Mouse (Mus musculus) kidney, embryonic 14.5 days (tissue): ENCODE data around the gene Vsnl1. TPM values are rescaled to one million over a fixed set of nuclear protein-coding genes. Genes with fewer than 3 reads are reported as not detected.

Experiments used
- ATAC-seq: fragments of 200-750 bp; cut with Nextera tagmentation; 2 replicates; pipeline ENCODE4 v1.8.0; 2017; ENCODE audit warnings: moderate number of reproducible peaks, mild to moderate bottlenecking, moderate TSS enrichment, moderate library complexity; ENCODE audit not compliant: low FRiP score, low TSS enrichment
- H3K27ac ChIP-seq: fragments of 300-500 bp; sonication (generic); 2 replicates; pipeline ENCODE4 v1.5.1; 2014; ENCODE audit warnings: low read depth, mild to moderate bottlenecking, low read length, moderate library complexity, mixed read lengths
- H3K27me3 ChIP-seq: fragments of 300-500 bp; sonication (generic); 2 replicates; pipeline ENCODE4 v1.6.1; 2014; ENCODE audit warnings: mild to moderate bottlenecking, low read length; ENCODE audit not compliant: control insufficient read depth, insufficient read depth
- H3K36me3 ChIP-seq: fragments of 300-500 bp; sonication (generic); 2 replicates; pipeline ENCODE4 v1.6.1; 2014; ENCODE audit warnings: low read length, mixed read lengths; ENCODE audit not compliant: control insufficient read depth, insufficient read depth
- H3K4me1 ChIP-seq: fragments of 300-500 bp; sonication (generic); 2 replicates; pipeline ENCODE4 v1.6.1; 2014; ENCODE audit warnings: low read length, mixed read lengths; ENCODE audit not compliant: control insufficient read depth, insufficient read depth
- H3K4me2 ChIP-seq: fragments of 300-500 bp; sonication (generic); replicated peaks from 2 replicates; pipeline ENCODE4 v1.6.1; 2014; ENCODE audit warnings: low read depth, mild to moderate bottlenecking, low read length
- H3K4me3 ChIP-seq: fragments of 300-500 bp; sonication (generic); 2 replicates; pipeline ENCODE4 v1.5.1; 2014; ENCODE audit warnings: mild to moderate bottlenecking, low read length
- H3K9ac ChIP-seq: fragments of 300-500 bp; sonication (generic); 2 replicates; pipeline ENCODE4 v1.6.1; 2014; ENCODE audit warnings: low read depth, mild to moderate bottlenecking, low read length, moderate library complexity
- H3K9me3 ChIP-seq: fragments of 300-500 bp; sonication (generic); 2 replicates; pipeline ENCODE4 v1.6.1; 2016; ENCODE audit warnings: low read length; ENCODE audit not compliant: control insufficient read depth
- WGBS: fragments of 180-500 bp; shearing (Covaris S2); extraction: QIAGEN DNeasy Blood & Tissue Kit; methylation state at CpG from one replicate; pipeline ENCODE4 v1.1.7; 2014; 5-methylcytosine and 5-hydroxymethylcytosine counted together
- polyA plus RNA-seq: library from polyadenylated mRNA; unstranded; fragments of >200 nt; fragmentation: Nextera tagmentation; extraction: Ambion mirVana; gene quantifications from 2 replicates; pipeline ENCODE4 v1.2.1, GENCODE M21; 2014

Vsnl1 gene
- 1.9 and 2.8 TPM in 2 replicates for polyA plus RNA-seq

- peaks cover 13% of the 10 kb centered on the region for H3K27me3 ChIP-seq
- peak; percentile 96 for ATAC-seq
- peak within 1 kb of the TSS; percentile 69 for H3K4me2 ChIP-seq
- no peaks in the 10 kb centered on the region for H3K9me3 ChIP-seq
- H3K27ac ChIP-seq, result no peak within 1 kb of the TSS
- peak within 1 kb of the TSS; percentile 29; the same call in 1 of the 2 replicates for H3K9ac ChIP-seq
- 2% methylated on average over 34 of the region's 34 CpGs for WGBS
- peak within 1 kb of the TSS; percentile 39 for H3K4me3 ChIP-seq
- H3K36me3 ChIP-seq, result no peaks in the 10 kb centered on the region
- no peaks in the 10 kb centered on the region for H3K4me1 ChIP-seq
Observed at GRCm38 (mm10) chr12:11436497-11437265, at the start of gene Vsnl1. TSS of gene Vsnl1 (minus strand) at chr12:11436613.

GRCm38 (mm10) chr12:11456632-11457031, 20.2 kb upstream of the Vsnl1 start:
- H3K36me3 ChIP-seq, result no peaks in the 10 kb centered on the region
- 76% methylated on average over 4 of the region's 4 CpGs for WGBS
- no peak overlapping the region for H3K4me3 ChIP-seq
- no peaks in the 10 kb centered on the region for H3K9me3 ChIP-seq
- H3K4me2 ChIP-seq, result peak overlapping the region; percentile 94
- H3K27me3 ChIP-seq, result peaks cover 8% of the 10 kb centered on the region; the same call in 1 of the 2 replicates
- H3K4me1 ChIP-seq, result no peaks in the 10 kb centered on the region
- ATAC-seq, result no peak
- H3K9ac ChIP-seq, result no peak overlapping the region
- no peak overlapping the region for H3K27ac ChIP-seq

- Histone ChIP-seq H3K9ac (peak overlapping the region; percentile 53; the same call in 1 of the 2 replicates), H3K27ac (no peak overlapping the region), H3K4me3 (peak overlapping the region; percentile 53), H3K4me1 (no peaks in the 10 kb centered on the region), H3K36me3 (no peaks in the 10 kb centered on the region), H3K27me3 (peaks cover 8% of the 10 kb centered on the region; the same call in 1 of the 2 replicates), H3K9me3 (no peaks in the 10 kb centered on the region), H3K4me2 (peak overlapping the region; percentile 94)
- peak; percentile 79; the same call in 1 of the 2 replicates for ATAC-seq
- WGBS, result 3% methylated on average over 11 of the region's 11 CpGs
Observed at GRCm38 (mm10) chr12:11456213-11456612, 19.8 kb upstream of the Vsnl1 start.

GRCm38 (mm10) chr12:11455549-11456194, 19.3 kb upstream of the Vsnl1 start, which contains the start of gene Rad51ap2:
TSS of gene Rad51ap2 (plus strand) at chr12:11456079.
- Histone ChIP-seq H3K4me3 (peak within 1 kb of the TSS; percentile 53), H3K9ac (peak within 1 kb of the TSS; percentile 53; the same call in 1 of the 2 replicates), H3K27me3 (peaks cover 8% of the 10 kb centered on the region; the same call in 1 of the 2 replicates), H3K36me3 (no peaks in the 10 kb centered on the region), H3K9me3 (no peaks in the 10 kb centered on the region), H3K4me2 (peak within 1 kb of the TSS; percentile 94), H3K27ac (no peak within 1 kb of the TSS), H3K4me1 (no peaks in the 10 kb centered on the region)
- under 1% methylated on average over 40 of the region's 40 CpGs for WGBS
- ATAC-seq, result peak; percentile 100

GRCm38 (mm10) chr12:11454146-11454545, 17.7 kb upstream of the Vsnl1 start:
- Histone ChIP-seq H3K9ac (no peak overlapping the region), H3K4me2 (no peak overlapping the region), H3K4me1 (no peaks in the 10 kb centered on the region), H3K4me3 (no peak overlapping the region), H3K27me3 (peaks cover 8% of the 10 kb centered on the region; the same call in 1 of the 2 replicates), H3K36me3 (no peaks in the 10 kb centered on the region), H3K9me3 (no peaks in the 10 kb centered on the region), H3K27ac (no peak overlapping the region)
- 65% methylated on average over 5 of the region's 5 CpGs for WGBS
- ATAC-seq, result no peak

GRCm38 (mm10) chr12:11437907-11438447, 1.6 kb upstream of the Vsnl1 start:
- Histone ChIP-seq H3K36me3 (no peaks in the 10 kb centered on the region), H3K27ac (no peak overlapping the region), H3K9ac (no peak overlapping the region), H3K4me2 (peak overlapping the region; percentile 69), H3K9me3 (no peaks in the 10 kb centered on the region), H3K4me3 (peak overlapping the region; percentile 18; the same call in 1 of the 2 replicates), H3K4me1 (no peaks in the 10 kb centered on the region), H3K27me3 (peaks cover 13% of the 10 kb centered on the region)
- 32% methylated on average over 23 of the region's 23 CpGs for WGBS
- peak; percentile 45 for ATAC-seq

- H3K27me3 ChIP-seq, result peaks cover 13% of the 10 kb centered on the region
- H3K9ac ChIP-seq, result no peak overlapping the region
- peak overlapping the region; percentile 69 for H3K4me2 ChIP-seq
- no peaks in the 10 kb centered on the region for H3K9me3 ChIP-seq
- ATAC-seq, result peak; percentile 63
- 19% methylated on average over 17 of the region's 17 CpGs for WGBS
- no peaks in the 10 kb centered on the region for H3K36me3 ChIP-seq
- peak overlapping the region; percentile 39; the same call in 1 of the 2 replicates for H3K4me3 ChIP-seq
- H3K27ac ChIP-seq, result no peak overlapping the region
- H3K4me1 ChIP-seq, result no peaks in the 10 kb centered on the region
Observed at GRCm38 (mm10) chr12:11437266-11437906, 973 bp upstream of the Vsnl1 start.

GRCm38 (mm10) chr12:11436023-11436350, 426 bp downstream of the Vsnl1 start:
- H3K9me3 ChIP-seq, result no peaks in the 10 kb centered on the region
- H3K4me1 ChIP-seq, result no peaks in the 10 kb centered on the region
- H3K36me3 ChIP-seq, result no peaks in the 10 kb centered on the region
- H3K4me3 ChIP-seq, result peak overlapping the region; percentile 39
- WGBS, result 4% methylated on average over 12 of the region's 12 CpGs
- peak; percentile 8; the same call in 1 of the 2 replicates for ATAC-seq
- H3K9ac ChIP-seq, result peak overlapping the region; percentile 29; the same call in 1 of the 2 replicates
- H3K4me2 ChIP-seq, result peak overlapping the region; percentile 69
- H3K27me3 ChIP-seq, result peaks cover 13% of the 10 kb centered on the region
- no peak overlapping the region for H3K27ac ChIP-seq
